Comparison of ENCODE assay signal across 16 mouse cellular contexts in genomic region chr8:91375054-91375938, GRCm38 (mm10).
DNase-seq lines count a peak whose midpoint lies in the region; ATAC-seq and TF ChIP-seq lines count a peak whose summit lies in the region.
"Had no signal": no experiment of that assay in that cellular context is flagged by ENCODE, and none has a peak within 500 bp of the region (broad histone marks: within the 10 kb centered on the region; RNA-seq: fewer than 3 reads in every experiment).

No protein-coding gene starts in this region.

- no peak overlapping the region for H3K4me3 ChIP-seq in kidney, adult 2 months (ENCODE audit: insufficient read depth, low read depth, low read length)
- H3K4me3 ChIP-seq in kidney, embryonic 16.5 days (ENCODE audit: low read length) = no peak overlapping the region
- H3K4me3 ChIP-seq in embryonic facial prominence, embryonic 12.5 days = no peak overlapping the region
- H3K4me3 ChIP-seq: forebrain, embryonic 15.5 days; hindbrain, embryonic 15.5 days; neural tube, embryonic 13.5 days had no signal

- H3K27ac ChIP-seq in kidney, adult 2 months (ENCODE audit: insufficient read depth, low read depth, low read length) = no peak overlapping the region
- no peak overlapping the region for H3K27ac ChIP-seq in kidney, embryonic 16.5 days (ENCODE audit: low read length)
- H3K27ac ChIP-seq in embryonic facial prominence, embryonic 12.5 days = peak overlapping the region; percentile 14
- H3K27ac ChIP-seq: forebrain, embryonic 15.5 days; hindbrain, embryonic 15.5 days; liver, embryonic 14.5 days; neural tube, embryonic 13.5 days; stomach, postnatal 0 days had no signal

- no peaks in the 10 kb centered on the region for H3K9me3 ChIP-seq in kidney, embryonic 16.5 days (ENCODE audit: low read length)
- no peaks in the 10 kb centered on the region for H3K9me3 ChIP-seq in embryonic facial prominence, embryonic 12.5 days
- H3K9me3 ChIP-seq: forebrain, embryonic 15.5 days; hindbrain, embryonic 15.5 days; neural tube, embryonic 13.5 days had no signal

- no peak for TF ChIP-seq CTCF in kidney, adult 2 months (conservative IDR thresholded peaks at IDR 0.05; ENCODE audit: insufficient read depth, insufficient read length, low read depth, low read length)

- no peaks in the 10 kb centered on the region for H3K27me3 ChIP-seq in kidney, adult 2 months (replicated peaks; ENCODE audit: control insufficient read depth, insufficient read depth, low read length)
- H3K27me3 ChIP-seq in kidney, embryonic 16.5 days (ENCODE audit: insufficient read depth, low read length) = 0 out of 2 replicates have a peak, but pooled peaks cover 2% of the 10 kb centered on the region
- H3K27me3 ChIP-seq in embryonic facial prominence, embryonic 12.5 days = no peaks in the 10 kb centered on the region
- H3K27me3 ChIP-seq: hindbrain, embryonic 15.5 days had no signal

- ATAC-seq in kidney, embryonic 16.5 days (ENCODE audit: low FRiP score, low TSS enrichment) = no peak
- ATAC-seq in embryonic facial prominence, embryonic 12.5 days (ENCODE audit: insufficient number of reproducible peaks, insufficient read depth, low FRiP score, low TSS enrichment) = no peak
- ATAC-seq: forebrain, embryonic 15.5 days; intestine, postnatal 0 days had no signal

- no peak overlapping the region for H3K4me2 ChIP-seq in kidney, embryonic 16.5 days (replicated peaks; ENCODE audit: low read depth, low read length)
- H3K4me2 ChIP-seq in embryonic facial prominence, embryonic 12.5 days (replicated peaks) = no peak overlapping the region
- H3K4me2 ChIP-seq: forebrain, embryonic 15.5 days; hindbrain, embryonic 15.5 days; neural tube, embryonic 13.5 days had no signal

- H3K36me3 ChIP-seq in kidney, adult 2 months (ENCODE audit: control insufficient read depth, insufficient read depth, low read length) = no peaks in the 10 kb centered on the region
- no peaks in the 10 kb centered on the region for H3K36me3 ChIP-seq in kidney, embryonic 16.5 days (ENCODE audit: insufficient read depth, low read length)
- H3K36me3 ChIP-seq in embryonic facial prominence, embryonic 12.5 days = no peaks in the 10 kb centered on the region
- H3K36me3 ChIP-seq: forebrain, embryonic 15.5 days; hindbrain, embryonic 15.5 days; neural tube, embryonic 13.5 days had no signal

- TF ChIP-seq POLR2A in kidney, adult 2 months (IDR thresholded peaks at IDR 0.05; ENCODE audit: low read depth, low read length) = no peak

- 81% methylated on average over 20 of the region's 20 CpGs for WGBS in kidney, adult 2 months
- WGBS in kidney, embryonic 16.5 days = 52% methylated on average over 20 of the region's 20 CpGs
- WGBS in embryonic facial prominence, embryonic 12.5 days = 29% methylated on average over 20 of the region's 20 CpGs

- no peak overlapping the region for H3K9ac ChIP-seq in kidney, embryonic 16.5 days (replicated peaks; ENCODE audit: low read length)
- H3K9ac ChIP-seq in embryonic facial prominence, embryonic 12.5 days = no peak overlapping the region
- H3K9ac ChIP-seq: forebrain, embryonic 15.5 days; hindbrain, embryonic 15.5 days; liver, embryonic 14.5 days; neural tube, embryonic 13.5 days had no signal

- H3K4me1 ChIP-seq in kidney, adult 2 months (ENCODE audit: control insufficient read depth, insufficient read depth, low read length) = peaks cover 30% of the 10 kb centered on the region; the same call in 1 of the 2 replicates
- H3K4me1 ChIP-seq in kidney, embryonic 16.5 days (ENCODE audit: insufficient read depth, low read length) = peaks cover 71% of the 10 kb centered on the region
- H3K4me1 ChIP-seq in embryonic facial prominence, embryonic 12.5 days = peaks cover 59% of the 10 kb centered on the region

- DNase-seq in kidney, adult 2 months = peak; percentile 63
- peak; percentile 44 for DNase-seq in retina, postnatal 1 day
- DNase-seq in retina, embryonic 14.5 days (ENCODE audit: low spot score) = no peak
- DNase-seq in lung, postnatal 25 days (ENCODE audit: low spot score) = no peak
- DNase-seq in yolk sac, embryonic 10.5 days (ENCODE audit: low spot score) = no peak
- DNase-seq: cerebellum, postnatal 14 days; kidney, postnatal 4 days; right cerebral cortex, postnatal 25 days had no signal

Comparison
In these comparisons a context has a peak if more than half of its experiments do, and no peak if none do; other contexts are left out.
1. DNase-seq: peak in kidney, adult 2 months (single experiment) and retina, postnatal 1 day (single experiment); none in retina, embryonic 14.5 days (single experiment), lung, postnatal 25 days (single experiment) and yolk sac, embryonic 10.5 days (single experiment).